Mouse (Mus musculus): ENCODE data around the gene Sh2b3.
A peak's percentile ranks its signal among the peaks of the same experiment; 100 is the strongest.

- TF ChIP-seq CTCF (IDR thresholded peaks at IDR 0.05; ENCODE audit: low read depth, low read length) (peak; percentile 29; the same call in 1 of the 2 replicates), POLR2A (IDR thresholded peaks at IDR 0.05; ENCODE audit: borderline replicate concordance, low read depth, low read length) (no peak)
Observed at GRCm38 (mm10) chr5:121848035-121848519, 10.6 kb upstream of the Sh2b3 start.
